Mouse (Mus musculus) retina, embryonic 14.5 days (tissue): ENCODE results near the gene Gba.

Source experiments
- DNase-seq: peaks from one replicate; pipeline ENCODE4 v3.0.0-alpha.2; 2015; ENCODE audit warnings: low spot score

Gene Gba

GRCm38 (mm10) chr3:89242331-89242895 lies 39.7 kb downstream of the Gba start:
- peak; percentile 55 for DNase-seq

- DNase-seq, result peak; percentile 79
These were observed 40.9 kb downstream of the Gba start for GRCm38 (mm10) chr3:89243609-89244008.

- DNase-seq, result peak; percentile 49
These were observed 41.6 kb downstream of the Gba start for GRCm38 (mm10) chr3:89244158-89244981.

- peak; percentile 71 for DNase-seq
These were observed 42.4 kb downstream of the Gba start for GRCm38 (mm10) chr3:89244982-89245687.

GRCm38 (mm10) chr3:89245688-89246171 lies 43.0 kb downstream of the Gba start, which contains the start of gene Krtcap2:
Krtcap2 (plus strand) TSS chr3:89245966.
- DNase-seq, result peak; percentile 68

GRCm38 (mm10) chr3:89246261-89247100 lies 43.8 kb downstream of the Gba start, which contains the start of gene Trim46:
Trim46 (minus strand) TSS chr3:89246309.
- DNase-seq, result peak; percentile 94

- no peak for DNase-seq
These were observed 44.7 kb downstream of the Gba start for GRCm38 (mm10) chr3:89247466-89247865.

GRCm38 (mm10) chr3:89250435-89251040 lies 47.8 kb downstream of the Gba start:
- peak; percentile 72 for DNase-seq

- DNase-seq, result peak; percentile 47
These were observed 48.7 kb downstream of the Gba start for GRCm38 (mm10) chr3:89251365-89251895.

- no peak for DNase-seq
These were observed 52.3 kb downstream of the Gba start for GRCm38 (mm10) chr3:89254994-89255393.

- DNase-seq, result no peak
These were observed 53.4 kb downstream of the Gba start for GRCm38 (mm10) chr3:89256177-89256576.
